Comparison of ENCODE assay signal across 15 mouse cellular contexts in genomic region chr8:105509997-105510735, GRCm38 (mm10). TPM values are rescaled to one million over a fixed set of nuclear protein-coding genes. Genes with fewer than 3 reads are reported as not detected.
DNase-seq lines count a peak whose midpoint lies in the region; ATAC-seq and TF ChIP-seq lines count a peak whose summit lies in the region.
"Had no signal": no experiment of that assay in that cellular context is flagged by ENCODE, and none has a peak within 500 bp of the region (broad histone marks: within the 10 kb centered on the region; RNA-seq: fewer than 3 reads in every experiment).

No protein-coding gene starts in this region.

- no peak overlapping the region for H3K4me3 ChIP-seq in kidney, embryonic 15.5 days (replicated peaks)
- H3K4me3 ChIP-seq in testis, adult 2 months (ENCODE audit: control insufficient read depth, low read depth, low read length): no peak overlapping the region
- no peak overlapping the region for H3K4me3 ChIP-seq in limb, embryonic 12.5 days (replicated peaks)
- no peak overlapping the region for H3K4me3 ChIP-seq in heart, embryonic 11.5 days (ENCODE audit: low read depth, low read length)
- H3K4me3 ChIP-seq in midbrain, embryonic 16.5 days (ENCODE audit: low read depth, low read length): no peak overlapping the region
- H3K4me3 ChIP-seq: liver, embryonic 13.5 days; neural tube, embryonic 13.5 days had no signal

- ATAC-seq in kidney, embryonic 15.5 days (replicated peaks; ENCODE audit: low FRiP score): no peak
- no peak for ATAC-seq in limb, embryonic 12.5 days (ENCODE audit: insufficient number of reproducible peaks, insufficient read depth, low FRiP score, low TSS enrichment, low read depth)
- no peak for ATAC-seq in heart, embryonic 11.5 days (replicated peaks; ENCODE audit: insufficient number of reproducible peaks, low FRiP score, low TSS enrichment)
- ATAC-seq in midbrain, embryonic 16.5 days: no peak
- ATAC-seq: inflammation-experienced regulatory T-cells, adult 6 months had no signal

- no peaks in the 10 kb centered on the region for H3K27me3 ChIP-seq in kidney, embryonic 15.5 days
- no peaks in the 10 kb centered on the region for H3K27me3 ChIP-seq in testis, adult 2 months (ENCODE audit: control insufficient read depth, insufficient read depth, low read length)
- H3K27me3 ChIP-seq in limb, embryonic 12.5 days: peaks cover 1% of the 10 kb centered on the region; the same call in 1 of the 2 replicates
- peaks cover 3% of the 10 kb centered on the region; the same call in 1 of the 2 replicates for H3K27me3 ChIP-seq in heart, embryonic 11.5 days (ENCODE audit: control insufficient read depth, insufficient read depth, low read length)
- no peaks in the 10 kb centered on the region for H3K27me3 ChIP-seq in midbrain, embryonic 16.5 days (ENCODE audit: control insufficient read depth, insufficient read depth, low read depth, low read length)
- H3K27me3 ChIP-seq: neural tube, embryonic 13.5 days had no signal

- no peak for DNase-seq in kidney, postnatal 36 days
- DNase-seq in testis, postnatal 10 days (ENCODE audit: low spot score): no peak
- DNase-seq: cerebellum, adult 8-10 months; heart, adult 18-20 months; heart, postnatal 10 days; liver, embryonic 13.5 days; midbrain, embryonic 14.5 days; thymus, adult 2 months had no signal

- H3K4me2 ChIP-seq in kidney, embryonic 15.5 days: peak overlapping the region; percentile 23
- H3K4me2 ChIP-seq in limb, embryonic 12.5 days: peak overlapping the region; percentile 36
- H3K4me2 ChIP-seq in heart, embryonic 11.5 days: no peak overlapping the region
- no peak overlapping the region for H3K4me2 ChIP-seq in midbrain, embryonic 16.5 days (ENCODE audit: low read length)
- H3K4me2 ChIP-seq: liver, embryonic 13.5 days; neural tube, embryonic 13.5 days had no signal

- no peak overlapping the region for H3K9ac ChIP-seq in kidney, embryonic 15.5 days
- H3K9ac ChIP-seq in limb, embryonic 12.5 days (replicated peaks): no peak overlapping the region
- no peak overlapping the region for H3K9ac ChIP-seq in heart, embryonic 11.5 days (ENCODE audit: low read depth, low read length)
- H3K9ac ChIP-seq in midbrain, embryonic 16.5 days (ENCODE audit: low read depth, low read length): no peak overlapping the region
- H3K9ac ChIP-seq: liver, embryonic 13.5 days; neural tube, embryonic 13.5 days had no signal

- no peak for TF ChIP-seq CTCF in testis, adult 2 months (IDR thresholded peaks at IDR 0.05; ENCODE audit: control insufficient read depth, insufficient read depth, insufficient replicate concordance, low read depth, low read length)

- no peak for TF ChIP-seq POLR2A in testis, adult 2 months (IDR thresholded peaks at IDR 0.05; ENCODE audit: control insufficient read depth, low read depth, low read length)

- peak overlapping the region; percentile 78 for H3K27ac ChIP-seq in kidney, embryonic 15.5 days
- H3K27ac ChIP-seq in testis, adult 2 months (ENCODE audit: control insufficient read depth, insufficient read depth, low read depth, low read length): peak overlapping the region; percentile 43; the same call in 1 of the 2 replicates
- H3K27ac ChIP-seq in limb, embryonic 12.5 days: peak overlapping the region; percentile 94
- H3K27ac ChIP-seq in heart, embryonic 11.5 days (ENCODE audit: low read depth, low read length): no peak overlapping the region
- no peak overlapping the region for H3K27ac ChIP-seq in midbrain, embryonic 16.5 days (ENCODE audit: low read length)
- H3K27ac ChIP-seq: liver, embryonic 13.5 days; neural tube, embryonic 13.5 days had no signal

- H3K9me3 ChIP-seq in kidney, embryonic 15.5 days (replicated peaks): no peaks in the 10 kb centered on the region
- no peaks in the 10 kb centered on the region for H3K9me3 ChIP-seq in limb, embryonic 12.5 days
- H3K9me3 ChIP-seq in heart, embryonic 11.5 days (replicated peaks; ENCODE audit: control insufficient read depth, low read length): no peaks in the 10 kb centered on the region
- no peaks in the 10 kb centered on the region for H3K9me3 ChIP-seq in midbrain, embryonic 16.5 days (replicated peaks; ENCODE audit: control insufficient read depth, low read length, poor library complexity, severe bottlenecking)
- H3K9me3 ChIP-seq: liver, embryonic 13.5 days; neural tube, embryonic 13.5 days had no signal

- WGBS in kidney, embryonic 15.5 days: 35% methylated on average over 12 of the region's 12 CpGs
- WGBS in limb, embryonic 12.5 days: 22% methylated on average over 12 of the region's 12 CpGs
- 38% methylated on average over 12 of the region's 12 CpGs for WGBS in heart, embryonic 11.5 days (ENCODE audit: insufficient replicate concordance)
- 58% methylated on average over 12 of the region's 12 CpGs for WGBS in midbrain, embryonic 16.5 days

- peaks cover 31% of the 10 kb centered on the region for H3K4me1 ChIP-seq in kidney, embryonic 15.5 days
- peaks cover 2% of the 10 kb centered on the region; the same call in 1 of the 2 replicates for H3K4me1 ChIP-seq in testis, adult 2 months (ENCODE audit: control insufficient read depth, insufficient read depth, low read length)
- H3K4me1 ChIP-seq in limb, embryonic 12.5 days (replicated peaks): peaks cover 55% of the 10 kb centered on the region
- 0 out of 2 replicates have a peak, but pooled peaks cover 3% of the 10 kb centered on the region for H3K4me1 ChIP-seq in heart, embryonic 11.5 days (ENCODE audit: control insufficient read depth, insufficient read depth, low read length)
- no peaks in the 10 kb centered on the region for H3K4me1 ChIP-seq in midbrain, embryonic 16.5 days (ENCODE audit: control insufficient read depth, insufficient read depth, low read length)

- no peaks in the 10 kb centered on the region for H3K36me3 ChIP-seq in kidney, embryonic 15.5 days
- no peaks in the 10 kb centered on the region for H3K36me3 ChIP-seq in testis, adult 2 months (ENCODE audit: control insufficient read depth, insufficient read depth, low read length)
- no peaks in the 10 kb centered on the region for H3K36me3 ChIP-seq in limb, embryonic 12.5 days
- H3K36me3 ChIP-seq in heart, embryonic 11.5 days (ENCODE audit: control insufficient read depth, insufficient read depth, low read length): no peaks in the 10 kb centered on the region
- H3K36me3 ChIP-seq in midbrain, embryonic 16.5 days (ENCODE audit: control insufficient read depth, insufficient read depth, low read length): no peaks in the 10 kb centered on the region
- H3K36me3 ChIP-seq: liver, embryonic 13.5 days; neural tube, embryonic 13.5 days had no signal

RNA-seq across cellular contexts. Expression of gene Hsd11b2, which starts 8.4 kb away (rescaled TPM):
- polyA plus RNA-seq in kidney, embryonic 15.5 days (2015; fragmentation: Nextera tagmentation; extraction: Ambion mirVana): 30.0 and 35.6 TPM in 2 replicates
- polyA plus RNA-seq in testis, adult 2 months (2012; rRNA removed): 0.19 and 0.41 TPM in 2 replicates
- 28.2 and 30.6 TPM in 2 replicates for polyA plus RNA-seq in limb, embryonic 12.5 days (2016; fragmentation: Nextera tagmentation; extraction: Ambion mirVana)
- polyA plus RNA-seq in heart, embryonic 11.5 days (2014; fragmentation: Nextera tagmentation; extraction: Ambion mirVana): 6.4 and 8.2 TPM in 2 replicates
- polyA plus RNA-seq in midbrain, embryonic 16.5 days (2015; fragmentation: Nextera tagmentation; extraction: Ambion mirVana): 2.7 and 3.6 TPM in 2 replicates
- polyA plus RNA-seq: inflammation-experienced regulatory T-cells, adult 6 months had no signal

RNA-seq across cellular contexts. Expression of gene Zdhhc1, which starts 13.5 kb away (rescaled TPM):
- 39.2 and 43.7 TPM in 2 replicates for polyA plus RNA-seq in kidney, embryonic 15.5 days (2015; fragmentation: Nextera tagmentation; extraction: Ambion mirVana)
- polyA plus RNA-seq in testis, adult 2 months (2012; rRNA removed): 45.4 and 50.1 TPM in 2 replicates
- polyA plus RNA-seq in limb, embryonic 12.5 days (2016; fragmentation: Nextera tagmentation; extraction: Ambion mirVana): 34.8 and 36.9 TPM in 2 replicates
- 15.0 and 17.1 TPM in 2 replicates for polyA plus RNA-seq in heart, embryonic 11.5 days (2014; fragmentation: Nextera tagmentation; extraction: Ambion mirVana)
- polyA plus RNA-seq in midbrain, embryonic 16.5 days (2015; fragmentation: Nextera tagmentation; extraction: Ambion mirVana): 33.6 and 38.4 TPM in 2 replicates

RNA-seq across cellular contexts. Expression of gene Tppp3, which starts 38.8 kb away (rescaled TPM):
- polyA plus RNA-seq in kidney, embryonic 15.5 days (2015; fragmentation: Nextera tagmentation; extraction: Ambion mirVana): 30.7 and 38.3 TPM in 2 replicates
- polyA plus RNA-seq in testis, adult 2 months (2012; rRNA removed): 21.5 and 23.4 TPM in 2 replicates
- polyA plus RNA-seq in limb, embryonic 12.5 days (2016; fragmentation: Nextera tagmentation; extraction: Ambion mirVana): 25.3 and 28.9 TPM in 2 replicates
- polyA plus RNA-seq in heart, embryonic 11.5 days (2014; fragmentation: Nextera tagmentation; extraction: Ambion mirVana): 21.0 and 21.1 TPM in 2 replicates
- 153 and 159 TPM in 2 replicates for polyA plus RNA-seq in midbrain, embryonic 16.5 days (2015; fragmentation: Nextera tagmentation; extraction: Ambion mirVana)

RNA-seq across cellular contexts. Expression of gene Atp6v0d1, which starts 55.7 kb away (rescaled TPM):
- polyA plus RNA-seq in kidney, embryonic 15.5 days (2015; fragmentation: Nextera tagmentation; extraction: Ambion mirVana): 85.8 and 88.3 TPM in 2 replicates
- polyA plus RNA-seq in testis, adult 2 months (2012; rRNA removed): 43.8 and 47.4 TPM in 2 replicates
- polyA plus RNA-seq in limb, embryonic 12.5 days (2016; fragmentation: Nextera tagmentation; extraction: Ambion mirVana): 60.5 and 61.5 TPM in 2 replicates
- 80.7 and 86.3 TPM in 2 replicates for polyA plus RNA-seq in heart, embryonic 11.5 days (2014; fragmentation: Nextera tagmentation; extraction: Ambion mirVana)
- polyA plus RNA-seq in midbrain, embryonic 16.5 days (2015; fragmentation: Nextera tagmentation; extraction: Ambion mirVana): 226 and 244 TPM in 2 replicates

Comparison
In these comparisons a context has a peak if more than half of its experiments do, and no peak if none do; other contexts are left out.
1. H3K27ac ChIP-seq: peak in kidney, embryonic 15.5 days (single experiment), testis, adult 2 months (single experiment) and limb, embryonic 12.5 days (single experiment); none in heart, embryonic 11.5 days (single experiment) and midbrain, embryonic 16.5 days (single experiment).
2. H3K4me2 ChIP-seq: peak in kidney, embryonic 15.5 days (single experiment) and limb, embryonic 12.5 days (single experiment); none in heart, embryonic 11.5 days (single experiment) and midbrain, embryonic 16.5 days (single experiment).